Mouse (Mus musculus) ES-Bruce4 (cell line): Measurements from ENCODE around the gene Asic5.

Source experiments
- EP300 ChIP-seq: IDR thresholded peaks from 2 replicates; pipeline ENCODE4 v1.6.1; 2011; ENCODE audit warnings: low read depth, low read length; ENCODE audit not compliant: insufficient read depth
- POLR2A ChIP-seq: IDR thresholded peaks from one replicate; pipeline ENCODE4 v1.8.1; 2011; ENCODE audit warnings: low read length; ENCODE audit not compliant: insufficient read depth

DNA sequence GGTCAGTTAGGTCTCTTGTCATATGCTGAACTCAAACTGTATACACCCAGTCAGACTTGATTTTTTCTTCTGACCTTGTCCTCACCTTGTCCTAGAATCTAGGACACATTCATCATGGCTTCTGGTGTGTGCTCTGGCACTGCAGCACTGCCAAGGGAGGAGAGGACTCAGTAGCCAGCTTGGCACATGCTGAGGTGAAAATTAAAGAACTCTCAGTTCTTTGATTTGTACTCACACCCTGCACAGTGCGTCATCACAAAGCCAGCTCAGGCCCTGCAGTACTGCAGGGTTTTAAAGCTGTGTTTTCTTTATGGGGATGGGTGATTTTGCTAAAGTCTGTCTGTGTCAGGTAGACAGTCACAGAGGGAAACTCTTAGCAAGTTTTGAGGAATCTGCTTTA is 45.2 kb downstream of the Asic5 start:
- TF ChIP-seq POLR2A (no peak), EP300 (no peak)
